Mouse (Mus musculus) myocyte (in vitro differentiated cells): Measurements from ENCODE around the gene Nhp2.

Source experiments
- MYOD1 ChIP-seq, 3 experiments: IDR thresholded peaks; one replicate each; pipeline ENCODE4 v1.6.1; 2011; ENCODE audit warnings: control low read depth in 2 of 3, low read depth in 2 of 3, mild to moderate bottlenecking in 2 of 3, moderate library complexity in 1 of 3; ENCODE audit not compliant: insufficient read length in 2 of 3, control insufficient read depth in 1 of 3
- MYOG ChIP-seq, 3 experiments: IDR thresholded peaks; one replicate each; pipeline ENCODE4 v1.6.1; 2011; ENCODE audit warnings: control low read depth in 2 of 3, low read depth in 2 of 3, mild to moderate bottlenecking in 2 of 3; ENCODE audit not compliant: insufficient read length in 2 of 3, control insufficient read depth in 1 of 3, insufficient read depth in 1 of 3
- POLR2A ChIP-seq: IDR thresholded peaks from one replicate; pipeline ENCODE4 v1.6.1; 2011; ENCODE audit warnings: low read depth, mild to moderate bottlenecking, control low read depth, moderate library complexity; ENCODE audit not compliant: insufficient read length
- POLR2AphosphoS2 ChIP-seq: IDR thresholded peaks from one replicate; pipeline ENCODE4 v1.6.1; 2011; ENCODE audit warnings: low read depth, control low read depth; ENCODE audit not compliant: insufficient read length
- SRF ChIP-seq: IDR thresholded peaks from one replicate; pipeline ENCODE4 v1.6.1; 2011; ENCODE audit warnings: low read depth; ENCODE audit not compliant: control insufficient read depth, insufficient read length
- TCF3 ChIP-seq: IDR thresholded peaks from one replicate; pipeline ENCODE4 v1.6.1; 2011; ENCODE audit warnings: low read depth, control low read depth; ENCODE audit not compliant: insufficient read length

- no peak for TF ChIP-seq POLR2A
- TF ChIP-seq MYOG (IDR thresholded peaks at IDR 0.05; ENCODE audit: control insufficient read depth in 1 of 3, insufficient read depth in 1 of 3, insufficient read length in 2 of 3, low read depth in 2 of 3) = no peak
- TF ChIP-seq MYOD1 (IDR thresholded peaks at IDR 0.05; ENCODE audit: control insufficient read depth in 1 of 3, insufficient read length in 2 of 3, low read depth in 2 of 3) = no peak
- TF ChIP-seq SRF = no peak
- TF ChIP-seq POLR2AphosphoS2 = no peak
- TF ChIP-seq TCF3 = no peak
Observed at GRCm38 (mm10) chr11:51621776-51622175, 2.2 kb downstream of the Nhp2 start.
